Mouse (Mus musculus): ENCODE measurements around the gene Tmeff1. TPM values are rescaled to one million over a fixed set of nuclear protein-coding genes. Genes with fewer than 3 reads are reported as not detected.
"Not testable (repeated sequence)": the region's sequence is repeated elsewhere in the genome, so short reads cannot be mapped to it uniquely, and the experiment has no call there.

The Tmeff1 gene
- polyA plus RNA-seq, 1 experiment from 2014 or later: 72.2 TPM

DNA sequence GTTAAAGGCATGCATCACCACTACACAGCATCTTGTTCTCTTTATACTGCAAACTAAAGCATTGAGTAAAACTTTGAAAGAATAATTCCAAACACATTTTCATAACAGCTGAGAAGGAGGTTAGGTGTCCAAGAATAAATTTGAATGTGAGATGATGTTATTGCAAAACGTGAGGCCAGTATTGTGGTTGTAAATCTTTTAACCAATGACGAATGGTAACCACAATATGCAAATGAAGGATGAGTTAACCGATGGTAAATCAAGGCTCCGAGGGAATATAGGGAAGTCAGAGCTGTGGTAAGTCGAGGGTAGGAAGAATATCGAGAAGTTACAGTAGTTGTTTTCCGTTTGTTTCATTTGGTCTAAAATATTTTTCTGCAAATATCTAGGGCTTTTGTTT lies 89.4 kb downstream of the Tmeff1 start:
- Histone ChIP-seq H3K27ac (ENCODE audit: low read depth, low read length) (no peak overlapping the region), H3K4me3 (ENCODE audit: low read length) (no peak overlapping the region), H3K9me3 (ENCODE audit: control insufficient read depth, low read length) (no peaks in the 10 kb centered on the region), H3K27me3 (replicated peaks; ENCODE audit: control insufficient read depth, insufficient read depth, low read length) (no peaks in the 10 kb centered on the region), H3K36me3 (ENCODE audit: control insufficient read depth, insufficient read depth, low read length) (peaks cover 14% of the 10 kb centered on the region), H3K9ac (ENCODE audit: low read depth, low read length) (no peak overlapping the region), H3K4me2 (ENCODE audit: low read length) (no peak overlapping the region), H3K4me1 (ENCODE audit: control insufficient read depth, insufficient read depth, low read depth, low read length) (no peaks in the 10 kb centered on the region)
- 91% methylated on average over 7 of the region's 7 CpGs for WGBS
- no peak for ATAC-seq

- H3K9ac ChIP-seq (ENCODE audit: low read depth, low read length): no peak overlapping the region
- H3K36me3 ChIP-seq (ENCODE audit: control insufficient read depth, insufficient read depth, low read length): peaks cover 14% of the 10 kb centered on the region
- H3K9me3 ChIP-seq (ENCODE audit: control insufficient read depth, low read length): no peaks in the 10 kb centered on the region
- no peaks in the 10 kb centered on the region for H3K4me1 ChIP-seq (ENCODE audit: control insufficient read depth, insufficient read depth, low read depth, low read length)
- no peaks in the 10 kb centered on the region for H3K27me3 ChIP-seq (replicated peaks; ENCODE audit: control insufficient read depth, insufficient read depth, low read length)
- H3K4me2 ChIP-seq (ENCODE audit: low read length): no peak overlapping the region
- 93% methylated on average over 13 of the region's 13 CpGs for WGBS
- no peak overlapping the region for H3K4me3 ChIP-seq (ENCODE audit: low read length)
- no peak overlapping the region for H3K27ac ChIP-seq (ENCODE audit: low read depth, low read length)
- no peak for ATAC-seq
Observed at GRCm38 (mm10) chr4:48676570-48677185, 91.7 kb downstream of the Tmeff1 start.

- no peak for ATAC-seq
- WGBS: 97% methylated on average over 8 of the region's 8 CpGs
- peaks cover 8% of the 10 kb centered on the region; the same call in 1 of the 2 replicates for H3K36me3 ChIP-seq (ENCODE audit: control insufficient read depth, insufficient read depth, low read length)
- no peak overlapping the region for H3K4me2 ChIP-seq (ENCODE audit: low read length)
- H3K9me3 ChIP-seq (ENCODE audit: control insufficient read depth, low read length): no peaks in the 10 kb centered on the region
- no peak overlapping the region for H3K4me3 ChIP-seq (ENCODE audit: low read length)
- no peaks in the 10 kb centered on the region for H3K4me1 ChIP-seq (ENCODE audit: control insufficient read depth, insufficient read depth, low read depth, low read length)
- no peaks in the 10 kb centered on the region for H3K27me3 ChIP-seq (replicated peaks; ENCODE audit: control insufficient read depth, insufficient read depth, low read length)
- H3K27ac ChIP-seq (ENCODE audit: low read depth, low read length): no peak overlapping the region
- H3K9ac ChIP-seq (ENCODE audit: low read depth, low read length): no peak overlapping the region
Observed at GRCm38 (mm10) chr4:48677276-48677675, 92.3 kb downstream of the Tmeff1 start.

DNA sequence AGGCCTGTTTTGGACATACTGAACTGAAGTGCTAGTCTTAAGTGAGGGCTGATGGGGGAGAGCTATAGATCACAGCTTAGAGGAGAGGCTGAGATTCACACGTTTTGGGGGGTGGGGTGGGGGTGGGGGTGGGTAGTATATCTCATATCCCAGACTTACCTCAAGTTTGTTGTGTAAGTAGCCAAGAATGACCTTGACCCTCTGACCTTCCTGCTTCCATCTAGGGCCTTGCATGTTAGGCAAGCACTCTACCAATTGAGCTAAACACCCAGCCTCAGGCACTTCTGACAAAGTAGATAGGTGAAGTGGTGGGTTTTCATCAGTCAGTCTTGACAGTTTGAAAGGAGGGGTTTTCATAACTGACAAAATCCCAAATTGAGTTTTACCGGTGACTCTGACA lies 92.8 kb downstream of the Tmeff1 start:
- no peak for ATAC-seq
- Histone ChIP-seq H3K9me3 (ENCODE audit: control insufficient read depth, low read length) (no peaks in the 10 kb centered on the region), H3K27ac (ENCODE audit: low read depth, low read length) (no peak overlapping the region), H3K36me3 (ENCODE audit: control insufficient read depth, insufficient read depth, low read length) (0 out of 2 replicates have a peak, but pooled peaks cover 6% of the 10 kb centered on the region), H3K9ac (ENCODE audit: low read depth, low read length) (no peak overlapping the region), H3K4me1 (ENCODE audit: control insufficient read depth, insufficient read depth, low read depth, low read length) (no peaks in the 10 kb centered on the region), H3K27me3 (replicated peaks; ENCODE audit: control insufficient read depth, insufficient read depth, low read length) (no peaks in the 10 kb centered on the region), H3K4me2 (ENCODE audit: low read length) (no peak overlapping the region), H3K4me3 (ENCODE audit: low read length) (no peak overlapping the region)
- 86% methylated on average over 2 of the region's 2 CpGs for WGBS

DNA sequence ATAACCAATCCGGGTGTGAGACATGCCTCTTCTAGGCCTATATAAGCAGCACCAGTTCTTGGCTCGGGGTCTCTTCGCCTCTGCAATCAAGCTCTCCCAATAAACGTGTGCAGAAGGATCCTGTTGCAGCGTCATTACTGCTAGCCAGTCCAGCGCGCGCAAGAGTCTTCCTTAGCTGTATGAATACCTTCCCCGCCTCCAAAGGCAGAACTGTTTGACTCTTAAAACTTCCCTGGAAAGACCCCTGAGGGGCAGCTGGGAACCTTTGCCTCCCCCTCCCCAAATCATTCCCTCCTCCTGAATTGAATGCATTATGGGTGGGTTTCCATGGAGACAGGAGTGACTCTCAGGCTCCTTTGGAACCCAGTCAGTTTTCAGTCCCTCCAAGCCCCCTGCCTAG lies 93.8 kb downstream of the Tmeff1 start:
- WGBS: 85% methylated on average over 9 of the region's 9 CpGs
- Histone ChIP-seq H3K36me3 (ENCODE audit: control insufficient read depth, insufficient read depth, low read length) (0 out of 2 replicates have a peak, but pooled peaks cover 2% of the 10 kb centered on the region), H3K4me2 (ENCODE audit: low read length) (no peak overlapping the region), H3K27me3 (replicated peaks; ENCODE audit: control insufficient read depth, insufficient read depth, low read length) (no peaks in the 10 kb centered on the region), H3K27ac (ENCODE audit: low read depth, low read length) (no peak overlapping the region), H3K4me3 (ENCODE audit: low read length) (no peak overlapping the region), H3K9ac (ENCODE audit: low read depth, low read length) (no peak overlapping the region), H3K4me1 (ENCODE audit: control insufficient read depth, insufficient read depth, low read depth, low read length) (no peaks in the 10 kb centered on the region), H3K9me3 (ENCODE audit: control insufficient read depth, low read length) (no peaks in the 10 kb centered on the region)
- ATAC-seq: no peak

DNA sequence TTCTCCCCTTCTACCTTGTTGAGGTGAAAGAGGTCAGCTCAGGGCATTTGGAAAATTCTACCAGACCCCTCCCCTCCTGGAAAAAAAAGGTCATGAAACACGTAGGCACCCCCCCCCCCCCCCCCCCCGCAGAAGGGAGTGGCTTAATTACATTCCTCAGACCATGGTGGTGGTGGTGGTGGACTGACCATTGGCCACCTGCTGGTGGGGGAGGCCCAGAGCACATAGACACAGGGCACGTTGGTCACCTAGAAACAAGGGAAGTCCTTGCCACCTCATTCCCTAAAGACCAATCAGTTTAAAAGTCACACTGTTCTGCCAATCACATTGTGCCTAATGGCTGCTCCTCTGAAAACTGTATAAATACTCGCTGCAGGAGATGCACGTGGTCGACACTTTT lies 94.8 kb downstream of the Tmeff1 start:
- not testable (repeated sequence) for H3K9ac ChIP-seq (ENCODE audit: low read depth, low read length); H3K4me3 ChIP-seq (ENCODE audit: low read length); H3K27me3 ChIP-seq (replicated peaks; ENCODE audit: control insufficient read depth, insufficient read depth, low read length); H3K36me3 ChIP-seq (ENCODE audit: control insufficient read depth, insufficient read depth, low read length); H3K27ac ChIP-seq (ENCODE audit: low read depth, low read length); H3K4me2 ChIP-seq (ENCODE audit: low read length); H3K4me1 ChIP-seq (ENCODE audit: control insufficient read depth, insufficient read depth, low read depth, low read length); H3K9me3 ChIP-seq (ENCODE audit: control insufficient read depth, low read length)
- WGBS: 88% methylated on average over 4 of the region's 6 CpGs
- ATAC-seq: 0 out of 2 replicates have a peak, but pooled peaks have one; percentile 40

- no peaks in the 10 kb centered on the region for H3K36me3 ChIP-seq (ENCODE audit: control insufficient read depth, insufficient read depth, low read length)
- no peaks in the 10 kb centered on the region for H3K4me1 ChIP-seq (ENCODE audit: control insufficient read depth, insufficient read depth, low read depth, low read length)
- WGBS: 79% methylated on average over 7 of the region's 7 CpGs
- H3K9ac ChIP-seq (ENCODE audit: low read depth, low read length): no peak overlapping the region
- ATAC-seq: no peak
- no peak overlapping the region for H3K4me3 ChIP-seq (ENCODE audit: low read length)
- H3K27ac ChIP-seq (ENCODE audit: low read depth, low read length): no peak overlapping the region
- no peaks in the 10 kb centered on the region for H3K9me3 ChIP-seq (ENCODE audit: control insufficient read depth, low read length)
- H3K4me2 ChIP-seq (ENCODE audit: low read length): no peak overlapping the region
- no peaks in the 10 kb centered on the region for H3K27me3 ChIP-seq (replicated peaks; ENCODE audit: control insufficient read depth, insufficient read depth, low read length)
Observed at GRCm38 (mm10) chr4:48680214-48680613, 95.2 kb downstream of the Tmeff1 start.

GRCm38 (mm10) chr4:48680648-48681343 lies 95.8 kb downstream of the Tmeff1 start:
- Histone ChIP-seq H3K4me3 (ENCODE audit: low read length) (no peak overlapping the region), H3K4me2 (ENCODE audit: low read length) (no peak overlapping the region), H3K27ac (ENCODE audit: low read depth, low read length) (no peak overlapping the region), H3K36me3 (ENCODE audit: control insufficient read depth, insufficient read depth, low read length) (no peaks in the 10 kb centered on the region), H3K4me1 (ENCODE audit: control insufficient read depth, insufficient read depth, low read depth, low read length) (no peaks in the 10 kb centered on the region), H3K9me3 (ENCODE audit: control insufficient read depth, low read length) (no peaks in the 10 kb centered on the region), H3K9ac (ENCODE audit: low read depth, low read length) (no peak overlapping the region), H3K27me3 (replicated peaks; ENCODE audit: control insufficient read depth, insufficient read depth, low read length) (no peaks in the 10 kb centered on the region)
- no peak for ATAC-seq
- 43% methylated on average over 10 of the region's 11 CpGs for WGBS

DNA sequence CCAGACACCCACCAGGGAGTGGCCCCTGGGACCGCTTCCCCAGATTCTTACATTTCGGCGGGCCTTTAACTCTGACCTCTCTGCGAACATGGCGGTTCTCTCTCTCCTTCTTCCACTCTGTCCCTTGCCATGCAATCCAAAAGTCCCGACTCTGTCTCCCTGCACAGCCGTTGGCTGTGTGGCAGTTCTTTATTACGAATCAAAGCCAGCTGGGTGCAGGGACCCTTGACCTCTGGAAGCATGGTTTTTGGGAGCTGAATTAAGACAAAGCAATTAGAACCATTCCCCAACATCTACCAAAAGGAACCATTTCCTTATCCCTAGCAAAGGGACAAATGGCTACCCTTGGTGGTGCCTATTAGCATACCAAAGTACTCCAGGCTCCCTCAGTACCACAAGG lies 98.2 kb downstream of the Tmeff1 start:
- ATAC-seq: no peak
- no peak overlapping the region for H3K27ac ChIP-seq (ENCODE audit: low read depth, low read length)
- no peak overlapping the region for H3K4me3 ChIP-seq (ENCODE audit: low read length)
- no peak overlapping the region for H3K4me2 ChIP-seq (ENCODE audit: low read length)
- no peaks in the 10 kb centered on the region for H3K36me3 ChIP-seq (ENCODE audit: control insufficient read depth, insufficient read depth, low read length)
- H3K9ac ChIP-seq (ENCODE audit: low read depth, low read length): no peak overlapping the region
- no peaks in the 10 kb centered on the region for H3K9me3 ChIP-seq (ENCODE audit: control insufficient read depth, low read length)
- 86% methylated on average over 8 of the region's 8 CpGs for WGBS
- H3K27me3 ChIP-seq (replicated peaks; ENCODE audit: control insufficient read depth, insufficient read depth, low read length): no peaks in the 10 kb centered on the region
- no peaks in the 10 kb centered on the region for H3K4me1 ChIP-seq (ENCODE audit: control insufficient read depth, insufficient read depth, low read depth, low read length)
